Mouse (Mus musculus): ENCODE results near the gene Fry.

GRCm38 (mm10) chr5:150412750-150413450 is 294.5 kb downstream of the Fry start:
- TF ChIP-seq EP300 (IDR thresholded peaks at IDR 0.05; ENCODE audit: low read depth in 1 of 2, low read length in 2 of 2), result no peak
- no peak for TF ChIP-seq ZNF384 (IDR thresholded peaks at IDR 0.05; ENCODE audit: low read depth, low read length)
- TF ChIP-seq TAL1 (IDR thresholded peaks at IDR 0.05; ENCODE audit: low read length), result no peak
- no peak for TF ChIP-seq MAZ (IDR thresholded peaks at IDR 0.05; ENCODE audit: low read depth, low read length)
- no peak for TF ChIP-seq CTCF (IDR thresholded peaks at IDR 0.05 in 2 of 3, conservative IDR thresholded peaks at IDR 0.05 in 1 of 3; ENCODE audit: control insufficient read depth in 1 of 3, insufficient read depth in 1 of 3, low read depth in 2 of 3, low read length in 3 of 3, poor library complexity in 1 of 3, severe bottlenecking in 1 of 3)
- TF ChIP-seq CHD2 (IDR thresholded peaks at IDR 0.05; ENCODE audit: low read length), result no peak
- TF ChIP-seq POLR2AphosphoS2 (IDR thresholded peaks at IDR 0.05; ENCODE audit: low read length), result no peak
- TF ChIP-seq RAD21 (IDR thresholded peaks at IDR 0.05; ENCODE audit: low read depth, low read length), result no peak
- no peak for TF ChIP-seq SMC3 (IDR thresholded peaks at IDR 0.05; ENCODE audit: low read depth, low read length)
- no peak for TF ChIP-seq GABPA (IDR thresholded peaks at IDR 0.05; ENCODE audit: low read depth, low read length)
